Mouse (Mus musculus) forebrain, postnatal 0 days (tissue): ENCODE measurements at regions not wholly inside any gene's neighbourhood (a gene's known extent, or its start where the extent isn't known, plus 50 kb on each side); places are given as distances from the start of the nearest gene placed in this dataset.

Experiments used
- ATAC-seq: fragments of 200-750 bp; cut with Nextera tagmentation; 2 replicates; pipeline ENCODE4 v1.8.0; 2017; ENCODE audit warnings: mild to moderate bottlenecking, moderate library complexity
- DNase-seq: peaks from one replicate; pipeline ENCODE4 v3.0.0-alpha.2; 2015
- H3K27ac ChIP-seq: fragments of 300-500 bp; sonication (generic); 2 replicates; pipeline ENCODE4 v1.5.1; 2014; ENCODE audit warnings: low read depth, mild to moderate bottlenecking, antibody characterized with exemption, low read length, moderate library complexity, mixed read lengths
- H3K27me3 ChIP-seq: fragments of 300-500 bp; sonication (generic); 2 replicates; pipeline ENCODE4 v1.6.1; 2014; ENCODE audit warnings: mild to moderate bottlenecking, low read length, mixed read lengths; ENCODE audit not compliant: insufficient read depth
- H3K36me3 ChIP-seq: fragments of 300-500 bp; sonication (generic); 2 replicates; pipeline ENCODE4 v1.6.1; 2014; ENCODE audit warnings: mild to moderate bottlenecking, moderate library complexity; ENCODE audit not compliant: insufficient read depth
- H3K4me1 ChIP-seq: fragments of 300-500 bp; sonication (generic); 2 replicates; pipeline ENCODE4 v1.6.1; 2014; ENCODE audit warnings: antibody characterized with exemption; ENCODE audit not compliant: insufficient read depth
- H3K4me2 ChIP-seq: fragments of 300-500 bp; sonication (generic); 2 replicates; pipeline ENCODE4 v1.6.1; 2014; ENCODE audit warnings: low read depth, mild to moderate bottlenecking, moderate library complexity
- H3K4me3 ChIP-seq: fragments of 300-500 bp; sonication (generic); 2 replicates; pipeline ENCODE4 v1.5.1; 2014; ENCODE audit warnings: low read depth, low read length, mixed read lengths
- H3K9ac ChIP-seq: fragments of 300-500 bp; sonication (generic); 2 replicates; pipeline ENCODE4 v1.6.1; 2014; ENCODE audit warnings: mild to moderate bottlenecking
- H3K9me3 ChIP-seq: fragments of 300-500 bp; sonication (generic); 2 replicates; pipeline ENCODE4 v1.6.1; 2016; ENCODE audit warnings: low read length
- CTCF ChIP-seq: sonication (generic); IDR thresholded peaks from 2 replicates; pipeline ENCODE4 v1.5.1; 2016; ENCODE audit warnings: antibody characterized with exemption, control low read depth, low read depth
- whole genome bisulfite sequencing: fragments of 180-500 bp; shearing (Covaris S2); extraction: QIAGEN DNeasy Blood & Tissue Kit; methylation state at CpG from one replicate; pipeline ENCODE4 v1.1.7; 2014; 5-methylcytosine and 5-hydroxymethylcytosine counted together

DNA sequence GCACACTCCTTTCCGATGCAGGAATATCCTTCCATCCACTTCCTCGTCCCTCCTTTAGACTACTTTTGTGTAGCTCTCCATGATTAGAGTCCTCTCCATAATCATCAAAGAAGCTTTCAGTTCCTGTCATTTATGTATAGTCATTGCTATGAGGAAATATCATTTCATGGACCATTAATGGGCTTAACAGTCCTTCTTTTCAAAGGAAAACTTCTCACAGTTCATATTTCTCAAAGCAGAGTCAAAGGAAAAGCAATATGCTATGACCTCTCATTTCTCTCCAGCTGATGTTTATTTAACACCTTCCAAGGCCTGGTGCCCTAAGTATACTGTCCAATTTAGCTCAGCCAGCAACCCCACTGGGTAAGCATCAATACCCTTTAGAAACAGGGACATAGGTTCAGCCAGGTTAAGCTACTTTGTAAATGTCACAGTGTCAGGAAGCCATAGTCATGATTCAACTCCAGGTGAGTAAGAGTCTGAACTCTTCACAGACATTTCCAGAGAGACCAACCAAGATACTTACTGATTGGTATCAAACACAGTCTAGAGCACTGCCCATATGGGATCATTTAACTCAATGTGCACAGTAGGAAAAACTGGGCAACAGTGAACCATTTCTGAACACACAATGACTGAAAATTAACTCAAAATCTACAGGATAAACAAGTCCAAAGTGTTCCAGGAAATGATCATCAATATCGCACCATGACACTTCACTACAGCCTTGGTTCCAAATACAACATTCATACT, 1443.8 kb upstream of the Lrrc6 start:
- no peak overlapping the region for H3K9ac ChIP-seq
- no peak for TF ChIP-seq CTCF
- no peaks in the 10 kb centered on the region for H3K9me3 ChIP-seq
- H3K27ac ChIP-seq, result no peak overlapping the region
- H3K4me2 ChIP-seq, result no peak overlapping the region
- H3K4me3 ChIP-seq, result no peak overlapping the region
- no peaks in the 10 kb centered on the region for H3K36me3 ChIP-seq
- WGBS, result 92% methylated on average over 3 of the region's 3 CpGs
- H3K4me1 ChIP-seq, result peaks cover 5% of the 10 kb centered on the region; the same call in 1 of the 2 replicates
- no peaks in the 10 kb centered on the region for H3K27me3 ChIP-seq
- ATAC-seq (no peak), DNase-seq (no peak)

DNA sequence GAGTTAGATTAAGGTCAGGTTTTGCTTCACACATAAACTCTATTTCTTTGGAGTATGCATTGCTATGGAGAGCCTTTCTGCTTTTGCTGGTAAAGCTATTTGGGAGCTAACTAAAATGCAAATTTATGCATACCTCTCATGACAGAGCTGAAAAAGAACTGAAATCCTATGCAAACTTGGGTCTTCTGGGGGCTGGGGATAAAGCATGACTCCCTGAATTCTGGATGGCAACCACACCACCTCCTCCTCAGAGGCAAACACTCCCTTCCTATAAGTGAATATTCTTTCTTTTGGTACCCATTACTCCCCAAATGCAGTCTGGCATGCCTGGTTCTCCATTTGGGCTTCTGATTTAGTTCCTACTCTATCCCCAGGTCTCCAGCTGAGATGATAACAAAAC, 1442.3 kb upstream of the Lrrc6 start:
- H3K4me3 ChIP-seq, result no peak overlapping the region
- no peak overlapping the region for H3K9ac ChIP-seq
- H3K9me3 ChIP-seq, result no peaks in the 10 kb centered on the region
- no peaks in the 10 kb centered on the region for H3K27me3 ChIP-seq
- peaks cover 5% of the 10 kb centered on the region; the same call in 1 of the 2 replicates for H3K4me1 ChIP-seq
- H3K36me3 ChIP-seq, result no peaks in the 10 kb centered on the region
- H3K4me2 ChIP-seq, result no peak overlapping the region
- DNase-seq (no peak), ATAC-seq (no peak)
- TF ChIP-seq CTCF, result no peak
- no peak overlapping the region for H3K27ac ChIP-seq

DNA sequence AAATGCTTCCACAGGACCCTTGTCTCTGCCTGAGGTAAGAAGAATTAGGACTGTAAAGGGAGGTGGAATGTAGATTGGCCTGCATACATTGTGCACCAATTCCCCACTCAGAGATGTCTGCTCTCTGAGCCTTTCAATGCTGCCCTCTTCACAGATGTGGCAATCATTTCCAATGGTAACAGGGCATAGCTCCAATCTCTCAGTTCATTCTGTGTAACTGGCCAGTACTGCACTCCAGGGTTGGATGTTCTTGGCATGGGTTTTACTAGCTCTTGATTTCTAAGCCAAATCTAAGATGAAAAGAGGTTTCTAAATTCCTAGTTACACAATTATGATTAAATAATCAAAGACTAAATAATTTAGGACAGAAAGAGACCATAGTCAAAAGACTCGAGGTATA, 1439.8 kb upstream of the Lrrc6 start:
- H3K27ac ChIP-seq, result no peak overlapping the region
- ATAC-seq (no peak), DNase-seq (no peak)
- WGBS, result 70% methylated on average over 1 of the region's 1 CpGs
- H3K4me3 ChIP-seq, result no peak overlapping the region
- H3K9me3 ChIP-seq, result no peaks in the 10 kb centered on the region
- no peaks in the 10 kb centered on the region for H3K36me3 ChIP-seq
- H3K27me3 ChIP-seq, result no peaks in the 10 kb centered on the region
- H3K9ac ChIP-seq, result no peak overlapping the region
- H3K4me2 ChIP-seq, result no peak overlapping the region
- no peak for TF ChIP-seq CTCF
- peaks cover 5% of the 10 kb centered on the region; the same call in 1 of the 2 replicates for H3K4me1 ChIP-seq

DNA sequence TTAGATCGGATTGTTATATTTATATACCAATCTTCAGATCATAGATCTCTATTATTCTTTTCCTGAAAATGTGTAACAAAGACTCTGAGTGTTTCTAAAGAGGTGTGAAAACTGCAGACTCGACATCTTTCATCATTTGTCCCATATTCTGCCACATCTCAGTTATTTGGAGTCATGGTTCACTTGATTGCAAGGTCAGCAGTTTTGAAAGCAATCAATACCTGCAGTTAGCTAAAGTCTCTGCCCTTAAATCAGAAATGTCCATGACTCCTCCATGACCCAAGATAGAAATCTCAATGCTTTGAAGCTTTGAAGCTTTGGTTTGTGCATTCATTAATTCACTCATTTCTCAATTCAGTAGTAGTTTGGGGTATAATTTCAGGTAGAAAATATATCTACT, 1424.2 kb upstream of the Lrrc6 start:
- 81% methylated on average over 2 of the region's 2 CpGs for WGBS
- H3K4me1 ChIP-seq, result no peaks in the 10 kb centered on the region
- no peak for ATAC-seq
- no peaks in the 10 kb centered on the region for H3K36me3 ChIP-seq
- H3K9ac ChIP-seq, result no peak overlapping the region
- H3K27me3 ChIP-seq, result no peaks in the 10 kb centered on the region
- no peak overlapping the region for H3K4me3 ChIP-seq
- no peaks in the 10 kb centered on the region for H3K9me3 ChIP-seq
- TF ChIP-seq CTCF, result no peak
- H3K4me2 ChIP-seq, result no peak overlapping the region
- no peak overlapping the region for H3K27ac ChIP-seq
- no peak for DNase-seq

GRCm38 (mm10) chr15:67907034-67907433, 1406.3 kb upstream of the Lrrc6 start:
- H3K27ac ChIP-seq, result no peak overlapping the region
- DNase-seq, result no peak
- no peak overlapping the region for H3K9ac ChIP-seq
- H3K4me2 ChIP-seq, result no peak overlapping the region
- no peaks in the 10 kb centered on the region for H3K36me3 ChIP-seq
- H3K4me1 ChIP-seq, result no peaks in the 10 kb centered on the region
- TF ChIP-seq CTCF, result no peak
- 86% methylated on average over 2 of the region's 2 CpGs for WGBS
- no peak overlapping the region for H3K4me3 ChIP-seq
- no peak for ATAC-seq
- no peaks in the 10 kb centered on the region for H3K27me3 ChIP-seq
- H3K9me3 ChIP-seq, result no peaks in the 10 kb centered on the region

- Histone ChIP-seq H3K9ac (no peak overlapping the region), H3K4me3 (no peak overlapping the region), H3K27ac (no peak overlapping the region), H3K36me3 (no peaks in the 10 kb centered on the region), H3K27me3 (no peaks in the 10 kb centered on the region), H3K4me2 (no peak overlapping the region), H3K9me3 (no peaks in the 10 kb centered on the region), H3K4me1 (no peaks in the 10 kb centered on the region)
- no peak for TF ChIP-seq CTCF
- no peak for ATAC-seq
- DNase-seq, result no peak
- WGBS, result 89% methylated on average over 1 of the region's 1 CpGs
Measured at GRCm38 (mm10) chr15:67905279-67905678, 1404.6 kb upstream of the Lrrc6 start.

DNA sequence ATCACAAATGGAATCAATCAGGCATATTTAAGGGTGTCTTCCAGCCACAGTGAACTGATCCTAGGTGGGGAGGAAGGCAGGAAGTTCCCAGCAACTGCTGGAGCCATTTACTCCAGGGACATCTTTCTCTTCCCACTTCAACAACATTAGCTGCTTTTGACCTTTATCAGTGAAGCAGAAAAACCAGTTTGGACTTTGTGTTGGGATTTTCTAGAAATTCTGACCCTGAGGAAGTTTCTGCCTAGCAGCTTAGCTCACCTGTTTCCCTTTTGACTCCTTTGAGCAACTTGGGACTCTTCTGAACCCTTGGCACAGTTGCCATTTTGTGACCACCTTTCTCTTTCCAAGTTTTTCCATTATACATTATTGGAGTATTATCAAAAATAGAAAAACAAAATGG, 1403.9 kb upstream of the Lrrc6 start:
- ATAC-seq, result no peak
- Histone ChIP-seq H3K9ac (no peak overlapping the region), H3K4me2 (no peak overlapping the region), H3K27me3 (no peaks in the 10 kb centered on the region), H3K27ac (no peak overlapping the region), H3K36me3 (no peaks in the 10 kb centered on the region), H3K4me3 (no peak overlapping the region), H3K9me3 (no peaks in the 10 kb centered on the region), H3K4me1 (no peaks in the 10 kb centered on the region)
- DNase-seq, result no peak
- no peak for TF ChIP-seq CTCF
